1 mouse cellular context compared by ENCODE assay signal in genomic region chr9:44600801-44601200, GRCm38 (mm10).
TF ChIP-seq lines count a peak whose summit lies in the region.

No protein-coding gene starts in this region.

TF ChIP-seq in CH12.LX, 34 proteins besides CTCF, POLR2A, EP300 and RAD21 (continued from another document):
- TF ChIP-seq RCOR1 (conservative IDR thresholded peaks at IDR 0.05; ENCODE audit: low read depth, low read length): peak; percentile 72
- TF ChIP-seq ZNF384 (IDR thresholded peaks at IDR 0.05; ENCODE audit: low read depth, low read length): peak; percentile 91
- TF ChIP-seq MAX (IDR thresholded peaks at IDR 0.05; ENCODE audit: low read length): peak; percentile 24; the same call in 1 of the 2 replicates
- no peak for TF ChIP-seq SMC3 (IDR thresholded peaks at IDR 0.05; ENCODE audit: low read depth, low read length)
- peak; percentile 83 for TF ChIP-seq TCF12 (IDR thresholded peaks at IDR 0.05; ENCODE audit: low read depth, low read length)
- TF ChIP-seq CHD2 (IDR thresholded peaks at IDR 0.05; ENCODE audit: low read length): 0 out of 2 replicates have a peak, but pooled peaks have one; percentile 28
- no peak for TF ChIP-seq USF2 (conservative IDR thresholded peaks at IDR 0.05; ENCODE audit: low read depth, low read length)
- TF ChIP-seq JUND (conservative IDR thresholded peaks at IDR 0.05; ENCODE audit: low read depth, low read length): peak; percentile 72
- TF ChIP-seq GABPA (IDR thresholded peaks at IDR 0.05; ENCODE audit: insufficient replicate concordance, low read depth, low read length): no peak
- peak; percentile 64; the same call in 1 of the 2 replicates for TF ChIP-seq JUN (IDR thresholded peaks at IDR 0.05; ENCODE audit: insufficient read depth, low read depth, low read length)
- peak; percentile 64; the same call in 1 of the 2 replicates for TF ChIP-seq MEF2A (IDR thresholded peaks at IDR 0.05; ENCODE audit: borderline replicate concordance, low read depth, low read length)
- TF ChIP-seq MYC (IDR thresholded peaks at IDR 0.05; ENCODE audit: low read depth, low read length): peak; percentile 73
- TF ChIP-seq MAZ (IDR thresholded peaks at IDR 0.05; ENCODE audit: low read depth, low read length): peak; percentile 59; the same call in 1 of the 2 replicates
- TF ChIP-seq HCFC1 (IDR thresholded peaks at IDR 0.05; ENCODE audit: low read depth, low read length): no peak
- TF ChIP-seq BHLHE40 (IDR thresholded peaks at IDR 0.05; ENCODE audit: low read depth, low read length): peak; percentile 76
- TF ChIP-seq IRF4 (IDR thresholded peaks at IDR 0.05; ENCODE audit: low read depth, low read length): peak; percentile 85
